Mouse (Mus musculus) liver, adult 2 months (tissue): ENCODE data around the gene Ambra1.

ENCODE experiments used
- CTCF ChIP-seq: fragments of 200-500 bp; IDR thresholded peaks from 2 replicates; pipeline ENCODE4 v1.5.1; 2011; ENCODE audit warnings: low read depth, low read length, control low read depth
- POLR2A ChIP-seq: fragments of 200-500 bp; IDR thresholded peaks from 2 replicates; pipeline ENCODE4 v1.6.1; 2011; ENCODE audit warnings: low read length, control low read depth; ENCODE audit not compliant: insufficient read depth; ENCODE audit errors: extremely low read depth

- peak; percentile 34; the same call in 1 of the 2 replicates for TF ChIP-seq CTCF
- no peak for TF ChIP-seq POLR2A
Measured at GRCm38 (mm10) chr2:91921790-91922570, 192.0 kb downstream of the Ambra1 start.
